Mouse (Mus musculus): Measurements from ENCODE around the gene Fanca. TPM values are rescaled to one million over a fixed set of nuclear protein-coding genes. Genes with fewer than 3 reads are reported as not detected.

The Fanca gene
- total and polyA plus RNA-seq, 3 experiments: 3.9 to 6.2 (median 5.3) TPM

DNA sequence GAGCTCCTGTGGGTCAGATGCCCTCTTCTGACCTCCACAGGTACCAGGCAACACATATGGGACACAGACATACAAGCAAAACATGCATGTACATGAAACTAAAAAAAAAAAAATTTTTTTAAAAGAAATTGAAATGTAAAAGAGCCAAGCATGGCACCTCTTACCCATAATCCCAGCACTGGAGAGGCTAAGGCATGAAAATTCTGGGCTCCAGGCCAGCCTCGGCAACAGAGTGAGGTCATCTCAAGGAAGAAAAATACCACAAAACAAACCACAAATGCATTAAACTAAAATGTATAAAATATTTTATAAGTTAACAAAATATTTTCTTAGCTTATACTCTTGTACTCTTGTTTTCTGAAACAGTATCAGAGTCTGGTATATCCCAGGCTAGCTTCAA lies 97.5 kb downstream of the Fanca start:
- TF ChIP-seq CTCF (IDR thresholded peaks at IDR 0.05) (no peak), POLR2A (IDR thresholded peaks at IDR 0.05; ENCODE audit: insufficient read depth, low read depth, low read length) (no peak), EP300 (IDR thresholded peaks at IDR 0.05; ENCODE audit: insufficient read depth, low read depth, low read length) (no peak)
- Histone ChIP-seq H3K79me2 (replicated peaks; ENCODE audit: control insufficient read depth, insufficient read depth, low read length) (no peaks in the 10 kb centered on the region), H3K27ac (no peak overlapping the region), H3K36me3 (ENCODE audit: control insufficient read depth, insufficient read depth, low read length) (no peaks in the 10 kb centered on the region), H3K4me1 (ENCODE audit: control insufficient read depth, insufficient read depth, low read length) (peaks cover 2% of the 10 kb centered on the region), H3K4me3 (no peak overlapping the region), H3K9ac (ENCODE audit: low read depth, low read length) (no peak overlapping the region), H3K27me3 (ENCODE audit: control insufficient read depth, insufficient read depth, low read length) (no peaks in the 10 kb centered on the region)
- whole genome bisulfite sequencing: 27% methylated on average over 1 of the region's 1 CpGs
- intact Hi-C loops (cut with DNase I): loop anchor here (10.0 kb wide), 2 partner anchors 264 to 846 kb away; partner anchors contain the start of gene Zc3h18
- DNase-seq: no peak

Other genes with a start within 250 kb of the Fanca start
- 100 to 1,000 TPM; 418 to 463 TPM for gene Rpl13, start 216.2 kb downstream of the Fanca start, total RNA-seq (2021)
- gene Rpl13, start 216.2 kb downstream of the Fanca start, polyA plus RNA-seq (2012; rRNA removed): 440 and 616 TPM in 2 replicates
- gene Cpne7, start 201.2 kb downstream of the Fanca start, total RNA-seq (2021): under 1 TPM; 0.18 to 0.91 TPM
- 0.91 and 1.7 TPM in 2 replicates for gene Cpne7, start 201.2 kb downstream of the Fanca start, polyA plus RNA-seq (2012; rRNA removed)
- gene Sult5a1, start 160.3 kb downstream of the Fanca start, total RNA-seq (2021): under 1 TPM; 0.27 to 0.91 TPM
- gene Sult5a1, start 160.3 kb downstream of the Fanca start, polyA plus RNA-seq (2012; rRNA removed): 2.3 and 5.3 TPM in 2 replicates
- gene Dpep1, start 132.3 kb downstream of the Fanca start, total RNA-seq (2021): 10 to 100 TPM; 35.4 to 55.0 TPM
- 80.1 and 103 TPM in 2 replicates for gene Dpep1, start 132.3 kb downstream of the Fanca start, polyA plus RNA-seq (2012; rRNA removed)
- 10 to 100 TPM; 56.3 to 58.3 TPM for gene Chmp1a, start 105.8 kb downstream of the Fanca start, total RNA-seq (2021)
- gene Chmp1a, start 105.8 kb downstream of the Fanca start, polyA plus RNA-seq (2012; rRNA removed): 63.9 and 81.4 TPM in 2 replicates
- 10 to 100 TPM; 25.6 to 29.4 TPM for gene Spata33, start 105.7 kb downstream of the Fanca start, total RNA-seq (2021)
- gene Spata33, start 105.7 kb downstream of the Fanca start, polyA plus RNA-seq (2012; rRNA removed): 16.2 and 16.4 TPM in 2 replicates
- 10 to 100 TPM; 18.4 to 22.9 TPM for gene Cdk10, start 93.7 kb downstream of the Fanca start, total RNA-seq (2021)
- 32.4 and 37.0 TPM in 2 replicates for gene Cdk10, start 93.7 kb downstream of the Fanca start, polyA plus RNA-seq (2012; rRNA removed)
- gene Spata2l, start 82.3 kb downstream of the Fanca start, total RNA-seq (2021): 1 to 10 TPM; 6.0 to 7.5 TPM
- 6.7 and 7.0 TPM in 2 replicates for gene Spata2l, start 82.3 kb downstream of the Fanca start, polyA plus RNA-seq (2012; rRNA removed)
- 10 to 100 TPM in 1 of 2 experiments, 1 to 10 TPM in 1; 9.3 to 11.2 TPM for gene Zfp276, start 64.4 kb downstream of the Fanca start, total RNA-seq (2021)
- gene Zfp276, start 64.4 kb downstream of the Fanca start, polyA plus RNA-seq (2012; rRNA removed): 16.1 and 20.5 TPM in 2 replicates
- gene Vps9d1, start 64.2 kb downstream of the Fanca start, total RNA-seq (2021): 10 to 100 TPM; 22.6 to 34.3 TPM
- gene Vps9d1, start 64.2 kb downstream of the Fanca start, polyA plus RNA-seq (2012; rRNA removed): 44.0 and 52.1 TPM in 2 replicates
- under 1 TPM; 0.11 to 0.26 TPM for gene Spire2, start 14.1 kb upstream of the Fanca start, total RNA-seq (2021)
- 0.29 and 0.53 TPM in 2 replicates for gene Spire2, start 14.1 kb upstream of the Fanca start, polyA plus RNA-seq (2012; rRNA removed)
- gene Tcf25, start 55.2 kb upstream of the Fanca start, total RNA-seq (2021): 100 to 1,000 TPM; 125 to 134 TPM
- 137 and 147 TPM in 2 replicates for gene Tcf25, start 55.2 kb upstream of the Fanca start, polyA plus RNA-seq (2012; rRNA removed)
- gene Mc1r, start 88.5 kb upstream of the Fanca start, total RNA-seq (2021): not detected
- not detected in 2 replicates for gene Mc1r, start 88.5 kb upstream of the Fanca start, polyA plus RNA-seq (2012; rRNA removed)
- under 1 TPM in 1 of 2 experiments, not detected in 1; 0.59 TPM for gene Tubb3, start 92.8 kb upstream of the Fanca start, total RNA-seq (2021)
- gene Tubb3, start 92.8 kb upstream of the Fanca start, polyA plus RNA-seq (2012; rRNA removed): 4.6 and 6.2 TPM in 2 replicates
- gene Def8, start 105.0 kb upstream of the Fanca start, total RNA-seq (2021): 10 to 100 TPM; 56.4 to 63.4 TPM
- gene Def8, start 105.0 kb upstream of the Fanca start, polyA plus RNA-seq (2012; rRNA removed): 48.1 and 54.7 TPM in 2 replicates
- gene Afg3l1, start 159.3 kb upstream of the Fanca start, total RNA-seq (2021): 10 to 100 TPM; 60.1 to 65.1 TPM
- gene Afg3l1, start 159.3 kb upstream of the Fanca start, polyA plus RNA-seq (2012; rRNA removed): 22.6 and 39.2 TPM in 2 replicates
- not detected for gene Dbndd1, start 196.9 kb upstream of the Fanca start, total RNA-seq (2021)
- gene Dbndd1, start 196.9 kb upstream of the Fanca start, polyA plus RNA-seq (2012; rRNA removed): 0.27 TPM in 1 of 2 replicates, not detected in the other
- gene Gas8, start 200.3 kb upstream of the Fanca start, total RNA-seq (2021): 1 to 10 TPM; 3.6 to 4.6 TPM
- 3.1 and 4.0 TPM in 2 replicates for gene Gas8, start 200.3 kb upstream of the Fanca start, polyA plus RNA-seq (2012; rRNA removed)

Measured in heart, adult 2 months (tissue).